Mouse (Mus musculus): ENCODE measurements at regions not wholly inside any gene's neighbourhood (a gene's known extent, or its start where the extent isn't known, plus 50 kb on each side); places are given as distances from the start of the nearest gene placed in this dataset.

- Histone ChIP-seq H3K4me3 (ENCODE audit: low read depth, low read length) (no peak overlapping the region), H3K27ac (ENCODE audit: low read depth, low read length) (no peak overlapping the region), H3K9me3 (ENCODE audit: control insufficient read depth, low read length) (no peaks in the 10 kb centered on the region), H3K4me2 (replicated peaks; ENCODE audit: low read depth, low read length) (no peak overlapping the region), H3K27me3 (ENCODE audit: control insufficient read depth, insufficient read depth, low read length) (no peaks in the 10 kb centered on the region), H3K4me1 (replicated peaks; ENCODE audit: control insufficient read depth, insufficient read depth, low read length) (no peaks in the 10 kb centered on the region), H3K9ac (ENCODE audit: low read depth, low read length) (no peak overlapping the region), H3K36me3 (ENCODE audit: control insufficient read depth, insufficient read depth, low read length) (no peaks in the 10 kb centered on the region)
- WGBS: 17% methylated on average over 5 of the region's 5 CpGs
- DNase-seq (ENCODE audit: low spot score) (no peak), ATAC-seq (ENCODE audit: low FRiP score) (no peak)
Observed at GRCm38 (mm10) chr9:98164489-98164888, 122.7 kb upstream of the Nmnat3 start.

GRCm38 (mm10) chr9:98174056-98174455, 113.2 kb upstream of the Nmnat3 start:
- 84% methylated on average over 5 of the region's 5 CpGs for WGBS
- H3K36me3 ChIP-seq (ENCODE audit: control insufficient read depth, insufficient read depth, low read length): no peaks in the 10 kb centered on the region
- H3K9me3 ChIP-seq (ENCODE audit: control insufficient read depth, low read length): no peaks in the 10 kb centered on the region
- no peak for DNase-seq (ENCODE audit: low spot score)
- no peak overlapping the region for H3K27ac ChIP-seq (ENCODE audit: low read depth, low read length)
- H3K9ac ChIP-seq (ENCODE audit: low read depth, low read length): no peak overlapping the region
- no peak overlapping the region for H3K4me2 ChIP-seq (replicated peaks; ENCODE audit: low read depth, low read length)
- H3K4me1 ChIP-seq (replicated peaks; ENCODE audit: control insufficient read depth, insufficient read depth, low read length): no peaks in the 10 kb centered on the region
- no peak for ATAC-seq (ENCODE audit: low FRiP score)
- no peak overlapping the region for H3K4me3 ChIP-seq (ENCODE audit: low read depth, low read length)
- H3K27me3 ChIP-seq (ENCODE audit: control insufficient read depth, insufficient read depth, low read length): no peaks in the 10 kb centered on the region

GRCm38 (mm10) chr9:98176701-98177380, 110.4 kb upstream of the Nmnat3 start:
- Histone ChIP-seq H3K9ac (ENCODE audit: low read depth, low read length) (no peak overlapping the region), H3K27me3 (ENCODE audit: control insufficient read depth, insufficient read depth, low read length) (no peaks in the 10 kb centered on the region), H3K4me2 (replicated peaks; ENCODE audit: low read depth, low read length) (no peak overlapping the region), H3K36me3 (ENCODE audit: control insufficient read depth, insufficient read depth, low read length) (no peaks in the 10 kb centered on the region), H3K27ac (ENCODE audit: low read depth, low read length) (no peak overlapping the region), H3K9me3 (ENCODE audit: control insufficient read depth, low read length) (no peaks in the 10 kb centered on the region), H3K4me3 (ENCODE audit: low read depth, low read length) (no peak overlapping the region), H3K4me1 (replicated peaks; ENCODE audit: control insufficient read depth, insufficient read depth, low read length) (no peaks in the 10 kb centered on the region)
- ATAC-seq (ENCODE audit: low FRiP score) (no peak), DNase-seq (ENCODE audit: low spot score) (no peak)
- 62% methylated on average over 7 of the region's 7 CpGs for WGBS

GRCm38 (mm10) chr9:98180766-98181165, 106.5 kb upstream of the Nmnat3 start:
- 49% methylated on average over 4 of the region's 4 CpGs for WGBS
- H3K4me2 ChIP-seq (replicated peaks; ENCODE audit: low read depth, low read length): no peak overlapping the region
- ATAC-seq (ENCODE audit: low FRiP score): no peak
- DNase-seq (ENCODE audit: low spot score): no peak
- no peak overlapping the region for H3K9ac ChIP-seq (ENCODE audit: low read depth, low read length)
- no peaks in the 10 kb centered on the region for H3K27me3 ChIP-seq (ENCODE audit: control insufficient read depth, insufficient read depth, low read length)
- H3K4me1 ChIP-seq (replicated peaks; ENCODE audit: control insufficient read depth, insufficient read depth, low read length): no peaks in the 10 kb centered on the region
- no peaks in the 10 kb centered on the region for H3K36me3 ChIP-seq (ENCODE audit: control insufficient read depth, insufficient read depth, low read length)
- no peak overlapping the region for H3K27ac ChIP-seq (ENCODE audit: low read depth, low read length)
- no peak overlapping the region for H3K4me3 ChIP-seq (ENCODE audit: low read depth, low read length)
- H3K9me3 ChIP-seq (ENCODE audit: control insufficient read depth, low read length): no peaks in the 10 kb centered on the region

GRCm38 (mm10) chr9:98186757-98187300, 100.4 kb upstream of the Nmnat3 start:
- Histone ChIP-seq H3K9ac (ENCODE audit: low read depth, low read length) (no peak overlapping the region), H3K27ac (ENCODE audit: low read depth, low read length) (no peak overlapping the region), H3K4me3 (ENCODE audit: low read depth, low read length) (no peak overlapping the region), H3K4me2 (replicated peaks; ENCODE audit: low read depth, low read length) (no peak overlapping the region), H3K27me3 (ENCODE audit: control insufficient read depth, insufficient read depth, low read length) (no peaks in the 10 kb centered on the region), H3K9me3 (ENCODE audit: control insufficient read depth, low read length) (no peaks in the 10 kb centered on the region), H3K36me3 (ENCODE audit: control insufficient read depth, insufficient read depth, low read length) (no peaks in the 10 kb centered on the region), H3K4me1 (replicated peaks; ENCODE audit: control insufficient read depth, insufficient read depth, low read length) (no peaks in the 10 kb centered on the region)
- no peak for DNase-seq (ENCODE audit: low spot score)
- ATAC-seq (ENCODE audit: low FRiP score): no peak
- 71% methylated on average over 10 of the region's 10 CpGs for WGBS

- Histone ChIP-seq H3K36me3 (ENCODE audit: control insufficient read depth, insufficient read depth, low read length) (no peaks in the 10 kb centered on the region), H3K27me3 (ENCODE audit: control insufficient read depth, insufficient read depth, low read length) (no peaks in the 10 kb centered on the region), H3K4me1 (replicated peaks; ENCODE audit: control insufficient read depth, insufficient read depth, low read length) (no peaks in the 10 kb centered on the region), H3K4me2 (replicated peaks; ENCODE audit: low read depth, low read length) (no peak overlapping the region), H3K9me3 (ENCODE audit: control insufficient read depth, low read length) (no peaks in the 10 kb centered on the region), H3K9ac (ENCODE audit: low read depth, low read length) (no peak overlapping the region), H3K27ac (ENCODE audit: low read depth, low read length) (no peak overlapping the region), H3K4me3 (ENCODE audit: low read depth, low read length) (no peak overlapping the region)
- DNase-seq (ENCODE audit: low spot score) (no peak), ATAC-seq (ENCODE audit: low FRiP score) (no peak)
- 93% methylated on average over 2 of the region's 2 CpGs for WGBS
Observed at GRCm38 (mm10) chr9:98194356-98194755, 92.9 kb upstream of the Nmnat3 start.

- H3K4me2 ChIP-seq (replicated peaks; ENCODE audit: low read depth, low read length): no peak overlapping the region
- H3K9ac ChIP-seq (ENCODE audit: low read depth, low read length): no peak overlapping the region
- ATAC-seq (ENCODE audit: low FRiP score) (no peak), DNase-seq (ENCODE audit: low spot score) (no peak)
- H3K4me3 ChIP-seq (ENCODE audit: low read depth, low read length): no peak overlapping the region
- WGBS: 75% methylated on average over 2 of the region's 2 CpGs
- no peaks in the 10 kb centered on the region for H3K9me3 ChIP-seq (ENCODE audit: control insufficient read depth, low read length)
- H3K4me1 ChIP-seq (replicated peaks; ENCODE audit: control insufficient read depth, insufficient read depth, low read length): no peaks in the 10 kb centered on the region
- no peak overlapping the region for H3K27ac ChIP-seq (ENCODE audit: low read depth, low read length)
- no peaks in the 10 kb centered on the region for H3K27me3 ChIP-seq (ENCODE audit: control insufficient read depth, insufficient read depth, low read length)
- H3K36me3 ChIP-seq (ENCODE audit: control insufficient read depth, insufficient read depth, low read length): no peaks in the 10 kb centered on the region
Observed at GRCm38 (mm10) chr9:98218824-98219223, 68.4 kb upstream of the Nmnat3 start.

GRCm38 (mm10) chr9:98220367-98220766, 66.9 kb upstream of the Nmnat3 start:
- Histone ChIP-seq H3K27ac (ENCODE audit: low read depth, low read length) (no peak overlapping the region), H3K9me3 (ENCODE audit: control insufficient read depth, low read length) (no peaks in the 10 kb centered on the region), H3K27me3 (ENCODE audit: control insufficient read depth, insufficient read depth, low read length) (no peaks in the 10 kb centered on the region), H3K4me3 (ENCODE audit: low read depth, low read length) (no peak overlapping the region), H3K9ac (ENCODE audit: low read depth, low read length) (no peak overlapping the region), H3K4me1 (replicated peaks; ENCODE audit: control insufficient read depth, insufficient read depth, low read length) (no peaks in the 10 kb centered on the region), H3K4me2 (replicated peaks; ENCODE audit: low read depth, low read length) (no peak overlapping the region), H3K36me3 (ENCODE audit: control insufficient read depth, insufficient read depth, low read length) (no peaks in the 10 kb centered on the region)
- 76% methylated on average over 8 of the region's 8 CpGs for WGBS
- ATAC-seq (ENCODE audit: low FRiP score) (no peak), DNase-seq (ENCODE audit: low spot score) (no peak)

GRCm38 (mm10) chr9:98221766-98222165, 65.5 kb upstream of the Nmnat3 start:
- H3K36me3 ChIP-seq (ENCODE audit: control insufficient read depth, insufficient read depth, low read length): no peaks in the 10 kb centered on the region
- ATAC-seq (ENCODE audit: low FRiP score) (0 out of 2 replicates have a peak, but pooled peaks have one; percentile 25), DNase-seq (ENCODE audit: low spot score) (no peak)
- no peak overlapping the region for H3K4me3 ChIP-seq (ENCODE audit: low read depth, low read length)
- no peak overlapping the region for H3K4me2 ChIP-seq (replicated peaks; ENCODE audit: low read depth, low read length)
- H3K9ac ChIP-seq (ENCODE audit: low read depth, low read length): no peak overlapping the region
- H3K27me3 ChIP-seq (ENCODE audit: control insufficient read depth, insufficient read depth, low read length): no peaks in the 10 kb centered on the region
- whole genome bisulfite sequencing: 28% methylated on average over 1 of the region's 1 CpGs
- no peak overlapping the region for H3K27ac ChIP-seq (ENCODE audit: low read depth, low read length)
- H3K9me3 ChIP-seq (ENCODE audit: control insufficient read depth, low read length): no peaks in the 10 kb centered on the region
- no peaks in the 10 kb centered on the region for H3K4me1 ChIP-seq (replicated peaks; ENCODE audit: control insufficient read depth, insufficient read depth, low read length)

All from hindbrain, embryonic 11.5 days (tissue).